Mouse (Mus musculus) testis, adult 2 months (tissue): Measurements from ENCODE around the gene Zfp664. TPM values are rescaled to one million over a fixed set of nuclear protein-coding genes. Genes with fewer than 3 reads are reported as not detected.

Experiments used
- H3K27ac ChIP-seq: fragments of 200-500 bp; 2 replicates; pipeline ENCODE4 v1.5.1; 2012; ENCODE audit warnings: low read depth, low read length; ENCODE audit not compliant: control insufficient read depth, insufficient read depth
- H3K27me3 ChIP-seq: fragments of 200-500 bp; 2 replicates; pipeline ENCODE4 v1.6.1; 2012; ENCODE audit warnings: mild to moderate bottlenecking, low read length, moderate library complexity; ENCODE audit not compliant: control insufficient read depth, insufficient read depth
- H3K36me3 ChIP-seq: fragments of 200-500 bp; 2 replicates; pipeline ENCODE4 v1.6.1; 2012; ENCODE audit warnings: mild to moderate bottlenecking, low read length; ENCODE audit not compliant: control insufficient read depth, insufficient read depth
- H3K4me1 ChIP-seq: fragments of 200-500 bp; 2 replicates; pipeline ENCODE4 v1.6.1; 2012; ENCODE audit warnings: low read length; ENCODE audit not compliant: control insufficient read depth, insufficient read depth
- H3K4me3 ChIP-seq: fragments of 200-500 bp; 2 replicates; pipeline ENCODE4 v1.5.1; 2012; ENCODE audit warnings: low read depth, mild to moderate bottlenecking, low read length, moderate library complexity, mixed read lengths; ENCODE audit not compliant: control insufficient read depth
- CTCF ChIP-seq: fragments of 200-500 bp; IDR thresholded peaks from 2 replicates; pipeline ENCODE4 v1.5.1; 2012; ENCODE audit warnings: low read depth, mild to moderate bottlenecking, inconsistent platforms, low read length, moderate library complexity; ENCODE audit not compliant: control insufficient read depth, insufficient read depth, insufficient replicate concordance
- POLR2A ChIP-seq: fragments of 200-500 bp; IDR thresholded peaks from 2 replicates; pipeline ENCODE4 v1.6.1; 2012; ENCODE audit warnings: low read depth, mild to moderate bottlenecking, inconsistent platforms, low read length, moderate library complexity; ENCODE audit not compliant: control insufficient read depth
- polyA plus RNA-seq: library from polyadenylated mRNA; depleted of rRNA; stranded (reverse); fragments of >200 nt; gene quantifications from 2 replicates; pipeline ENCODE4 v1.2.3, GENCODE M21; 2012

Gene Zfp664
- polyA plus RNA-seq, 1 experiment, result 29.7 TPM

DNA sequence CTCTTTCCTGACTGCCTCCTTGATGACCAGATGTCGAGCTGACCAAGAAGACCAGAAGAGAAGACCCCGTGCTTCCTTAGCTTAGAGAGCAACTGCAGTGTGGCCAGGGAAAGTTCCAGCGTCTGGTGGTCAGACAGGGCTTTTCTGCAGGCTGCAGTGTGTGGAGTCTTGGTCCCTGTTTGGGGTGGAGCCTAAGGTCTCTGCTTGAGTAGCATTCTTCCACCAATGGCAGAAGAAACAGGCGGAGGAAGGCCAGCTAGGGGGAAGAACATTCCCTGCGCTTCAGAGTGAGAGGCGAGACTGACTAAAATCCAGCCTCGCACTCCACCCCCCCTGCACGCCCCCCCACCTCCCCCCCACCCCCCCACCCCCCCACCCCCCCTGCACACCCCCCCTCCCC lies 33.6 kb downstream of the Zfp664 start:
- H3K36me3 ChIP-seq, result no peaks in the 10 kb centered on the region
- no peak overlapping the region for H3K27ac ChIP-seq
- peaks cover 7% of the 10 kb centered on the region for H3K4me1 ChIP-seq

DNA sequence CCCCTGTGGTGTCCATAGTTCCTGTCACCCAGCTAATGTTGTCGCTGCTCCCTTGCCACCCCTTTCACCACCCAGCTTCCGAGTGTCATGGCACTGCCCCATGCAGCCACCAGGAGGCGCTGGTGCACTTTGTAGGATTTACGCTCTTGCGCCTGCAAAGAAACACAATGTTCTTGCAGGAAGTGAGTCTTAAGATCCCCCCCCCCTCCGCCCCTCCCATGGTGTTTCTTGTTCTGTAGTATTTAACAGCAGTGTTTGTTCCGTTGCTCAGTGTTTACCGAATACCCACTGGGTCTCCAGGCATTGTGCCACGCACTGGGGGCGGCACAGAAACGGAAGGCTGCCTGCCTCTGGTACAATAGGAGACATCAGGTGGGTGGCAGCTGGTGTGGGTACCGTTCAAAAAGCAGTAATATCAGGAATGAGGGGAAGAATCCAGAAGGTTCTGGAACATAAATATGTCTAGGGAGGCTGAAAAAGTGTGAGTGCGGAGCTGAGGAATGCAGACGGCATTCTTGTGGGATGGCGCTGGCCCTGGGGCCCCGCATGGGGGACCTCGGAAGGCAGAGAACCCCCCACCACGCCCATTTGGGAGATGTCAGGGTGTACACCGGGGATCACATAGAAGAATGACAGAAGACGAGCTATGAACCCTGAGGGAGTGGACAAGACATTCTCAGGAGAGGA lies 37.6 kb downstream of the Zfp664 start:
- Histone ChIP-seq H3K27ac (peak overlapping the region; percentile 50), H3K4me3 (peak overlapping the region; percentile 44), H3K4me1 (peaks cover 7% of the 10 kb centered on the region), H3K27me3 (no peaks in the 10 kb centered on the region), H3K36me3 (no peaks in the 10 kb centered on the region)
- TF ChIP-seq POLR2A (no peak), CTCF (peak; percentile 98)

More for the DNA sequence above, 33.6 kb downstream of the Zfp664 start:
- Histone ChIP-seq H3K27me3 (no peaks in the 10 kb centered on the region), H3K4me3 (no peak overlapping the region)
- TF ChIP-seq CTCF (no peak), POLR2A (no peak)

DNA sequence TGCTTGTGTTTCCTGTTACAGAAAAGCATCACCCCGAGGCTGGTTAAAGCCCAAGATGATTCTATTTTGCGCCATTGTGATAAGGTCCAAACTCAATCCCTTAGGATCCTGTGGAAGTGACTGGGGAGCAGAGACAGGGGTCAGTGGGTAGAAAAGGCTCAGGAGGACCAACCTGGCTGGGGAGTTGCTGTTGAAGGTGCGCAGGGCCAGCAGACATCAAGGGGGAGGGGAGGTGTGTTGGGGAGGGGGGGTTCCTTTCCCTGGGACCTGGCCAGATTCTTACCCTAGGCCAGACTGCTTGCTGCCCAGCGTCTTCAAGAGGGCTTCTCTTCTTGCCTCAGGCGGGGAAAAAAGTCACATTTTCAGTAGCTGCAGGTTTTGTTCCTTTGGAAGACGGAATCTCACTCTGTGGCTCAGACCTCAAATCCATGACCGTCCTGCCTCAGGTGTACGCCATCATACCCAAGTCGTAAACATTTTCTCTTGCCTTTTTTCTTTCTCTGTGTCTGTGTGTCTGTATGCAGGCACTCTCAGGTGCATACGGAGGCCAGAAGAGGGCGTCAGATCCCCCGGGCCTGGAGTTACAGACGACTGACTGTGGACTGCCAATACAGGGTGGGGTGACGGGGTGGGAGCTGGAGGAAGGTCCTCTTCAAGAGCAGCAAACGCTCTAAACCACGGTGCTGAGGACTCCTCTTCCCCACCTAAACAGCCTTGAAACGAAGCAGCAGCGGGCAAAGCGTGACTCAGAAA lies 38.4 kb downstream of the Zfp664 start:
- Histone ChIP-seq H3K27ac (no peak overlapping the region), H3K4me3 (no peak overlapping the region), H3K27me3 (no peaks in the 10 kb centered on the region), H3K4me1 (peaks cover 7% of the 10 kb centered on the region), H3K36me3 (no peaks in the 10 kb centered on the region)
- no peak for TF ChIP-seq POLR2A
- TF ChIP-seq CTCF, result no peak

DNA sequence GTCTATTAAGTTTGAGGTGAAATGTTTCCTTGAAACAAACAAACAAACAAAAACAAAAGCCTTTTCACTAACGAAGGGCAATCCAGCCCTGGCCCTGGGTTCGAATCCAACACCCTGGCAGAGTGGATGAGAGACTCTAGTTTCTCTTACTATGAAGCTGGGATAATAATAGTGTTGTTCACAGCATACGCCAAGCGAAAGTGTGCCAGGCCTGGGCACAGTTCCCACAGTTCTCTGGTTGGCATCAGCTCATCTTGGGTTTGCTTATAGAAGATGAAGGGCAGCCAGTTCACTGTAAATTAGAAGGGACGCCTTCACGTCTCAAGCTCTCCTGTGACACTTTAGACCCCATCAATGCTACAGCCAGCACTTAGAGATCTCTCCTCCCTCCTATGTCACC lies 39.2 kb downstream of the Zfp664 start:
- peaks cover 7% of the 10 kb centered on the region for H3K4me1 ChIP-seq
- H3K27me3 ChIP-seq, result no peaks in the 10 kb centered on the region
- H3K27ac ChIP-seq, result no peak overlapping the region
- TF ChIP-seq POLR2A (no peak), CTCF (no peak)
- H3K4me3 ChIP-seq, result no peak overlapping the region
- no peaks in the 10 kb centered on the region for H3K36me3 ChIP-seq

DNA sequence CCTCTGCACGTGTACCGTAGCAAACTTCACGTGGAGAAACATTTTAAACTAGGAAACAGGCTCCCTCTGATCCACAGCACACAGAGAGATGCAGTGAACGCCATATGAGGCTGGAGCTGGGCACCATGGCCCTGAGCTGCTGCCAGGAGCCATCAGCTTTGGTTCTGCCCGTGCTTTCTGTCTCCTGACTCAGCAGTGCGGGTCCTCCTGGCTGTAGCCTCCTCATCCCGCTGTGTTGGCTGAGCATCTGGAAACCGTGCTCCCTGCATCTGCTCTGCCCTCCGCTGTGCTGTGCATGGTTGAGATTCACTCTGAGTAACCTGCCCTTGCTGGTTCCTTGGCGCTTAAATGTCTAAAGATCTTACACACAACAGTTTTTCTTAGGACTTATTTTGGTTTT lies 39.7 kb downstream of the Zfp664 start:
- no peak overlapping the region for H3K27ac ChIP-seq
- H3K36me3 ChIP-seq, result no peaks in the 10 kb centered on the region
- H3K4me1 ChIP-seq, result peaks cover 7% of the 10 kb centered on the region
- no peak overlapping the region for H3K4me3 ChIP-seq
- H3K27me3 ChIP-seq, result no peaks in the 10 kb centered on the region
- TF ChIP-seq POLR2A, result no peak

DNA sequence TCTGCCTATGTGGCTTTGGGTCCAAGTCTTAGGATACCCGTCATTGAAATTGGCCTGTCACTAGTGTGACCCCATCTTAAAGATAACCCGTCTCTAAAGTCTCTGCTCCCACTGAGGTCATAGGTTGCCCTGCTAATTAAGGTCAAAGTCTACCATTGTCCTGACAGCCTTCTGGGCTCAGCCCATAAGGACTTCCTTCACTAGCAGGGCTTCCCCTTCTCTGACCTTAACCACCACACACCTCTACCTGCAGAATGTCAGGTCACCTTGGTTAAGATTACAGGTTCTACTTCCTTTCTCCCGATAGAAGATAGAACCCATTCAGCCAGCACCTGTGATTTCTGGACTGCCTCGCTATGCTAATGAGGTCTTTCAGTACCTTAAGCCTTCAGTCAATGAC lies 41.4 kb downstream of the Zfp664 start:
- no peaks in the 10 kb centered on the region for H3K36me3 ChIP-seq
- TF ChIP-seq CTCF (no peak), POLR2A (no peak)
- H3K27me3 ChIP-seq, result no peaks in the 10 kb centered on the region
- no peak overlapping the region for H3K27ac ChIP-seq
- peaks cover 7% of the 10 kb centered on the region for H3K4me1 ChIP-seq
- H3K4me3 ChIP-seq, result no peak overlapping the region

DNA sequence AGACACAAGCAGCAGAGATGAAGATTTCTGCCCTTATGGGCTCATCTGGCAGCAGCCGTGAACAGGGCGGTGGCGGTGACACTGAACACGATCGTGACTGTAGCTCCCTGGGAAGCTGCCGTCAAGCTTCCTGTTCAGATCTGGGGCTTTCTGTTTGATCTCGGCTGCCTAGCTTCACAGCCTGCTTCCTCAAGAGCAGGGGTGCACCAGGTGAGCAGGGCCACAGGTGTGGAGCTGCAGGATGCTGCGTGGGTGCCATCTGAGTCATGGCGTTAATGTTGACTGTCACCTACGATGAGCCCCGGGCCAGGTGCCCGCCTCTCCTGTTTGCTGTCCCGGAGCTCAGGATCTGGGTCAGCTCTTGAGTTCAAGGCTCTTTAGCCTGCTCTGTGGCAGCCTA lies 44.4 kb downstream of the Zfp664 start:
- no peaks in the 10 kb centered on the region for H3K4me1 ChIP-seq
- no peak overlapping the region for H3K4me3 ChIP-seq
- TF ChIP-seq CTCF, result no peak
- no peaks in the 10 kb centered on the region for H3K27me3 ChIP-seq
- H3K27ac ChIP-seq, result no peak overlapping the region
- no peaks in the 10 kb centered on the region for H3K36me3 ChIP-seq
